Mouse (Mus musculus) midbrain, embryonic 15.5 days (tissue): Measurements from ENCODE around the gene Ms4a10. TPM values are rescaled to one million over a fixed set of nuclear protein-coding genes. Genes with fewer than 3 reads are reported as not detected.

Experiments used
- ATAC-seq: fragments of 200-750 bp; cut with Nextera tagmentation; replicated peaks from 2 replicates; pipeline ENCODE4 v1.8.0; 2017; ENCODE audit warnings: moderate TSS enrichment
- H3K27ac ChIP-seq: fragments of 300-500 bp; sonication (generic); 2 replicates; pipeline ENCODE4 v1.5.1; 2015; ENCODE audit warnings: mild to moderate bottlenecking, inconsistent platforms
- H3K27me3 ChIP-seq: fragments of 300-500 bp; sonication (generic); replicated peaks from 2 replicates; pipeline ENCODE4 v1.6.1; 2015; ENCODE audit warnings: inconsistent platforms
- H3K36me3 ChIP-seq: fragments of 300-500 bp; sonication (generic); replicated peaks from 2 replicates; pipeline ENCODE4 v1.6.1; 2015; ENCODE audit warnings: inconsistent platforms
- H3K4me1 ChIP-seq: fragments of 300-500 bp; sonication (generic); 2 replicates; pipeline ENCODE4 v1.6.1; 2015; ENCODE audit warnings: inconsistent platforms
- H3K4me2 ChIP-seq: fragments of 300-500 bp; sonication (generic); 2 replicates; pipeline ENCODE4 v1.6.1; 2015; ENCODE audit warnings: inconsistent platforms, mild to moderate bottlenecking, moderate library complexity
- H3K4me3 ChIP-seq: fragments of 300-500 bp; sonication (generic); 2 replicates; pipeline ENCODE4 v1.5.1; 2015; ENCODE audit warnings: mild to moderate bottlenecking, inconsistent platforms
- H3K9ac ChIP-seq: fragments of 300-500 bp; sonication (generic); 2 replicates; pipeline ENCODE4 v1.6.1; 2015; ENCODE audit warnings: mild to moderate bottlenecking, inconsistent platforms
- H3K9me3 ChIP-seq: fragments of 300-500 bp; sonication (generic); 2 replicates; pipeline ENCODE4 v1.6.1; 2016; ENCODE audit warnings: inconsistent platforms
- WGBS: fragments of 180-500 bp; shearing (Covaris S2); methylation state at CpG from one replicate; pipeline ENCODE4 v1.1.7; 2015; ENCODE audit warnings: mixed read lengths; 5-methylcytosine and 5-hydroxymethylcytosine counted together
- polyA plus RNA-seq: library from polyadenylated mRNA; unstranded; fragments of >200 nt; fragmentation: Nextera tagmentation; extraction: Ambion mirVana; gene quantifications from 2 replicates; pipeline ENCODE4 v1.2.1, GENCODE M21; 2015

Gene Ms4a10
- polyA plus RNA-seq, 1 experiment from 2014 or later, result not detected

- ATAC-seq, result peak; percentile 28; the same call in 1 of the 2 replicates
- Histone ChIP-seq H3K9ac (no peak overlapping the region), H3K4me2 (0 out of 2 replicates have a peak overlapping the region, but pooled peaks have one; percentile 17), H3K9me3 (no peaks in the 10 kb centered on the region), H3K4me3 (no peak overlapping the region), H3K27ac (no peak overlapping the region), H3K27me3 (no peaks in the 10 kb centered on the region), H3K36me3 (no peaks in the 10 kb centered on the region), H3K4me1 (0 out of 2 replicates have a peak, but pooled peaks cover 6% of the 10 kb centered on the region)
- 91% methylated on average over 5 of the region's 5 CpGs for WGBS
Observed at GRCm38 (mm10) chr19:10980210-10980609, 5.7 kb upstream of the Ms4a10 start.

- H3K9me3 ChIP-seq, result no peaks in the 10 kb centered on the region
- peak overlapping the region; percentile 17 for H3K4me2 ChIP-seq
- ATAC-seq, result peak; percentile 64
- H3K27ac ChIP-seq, result no peak overlapping the region
- 12% methylated on average over 18 of the region's 18 CpGs for WGBS
- H3K27me3 ChIP-seq, result no peaks in the 10 kb centered on the region
- no peaks in the 10 kb centered on the region for H3K36me3 ChIP-seq
- no peak overlapping the region for H3K4me3 ChIP-seq
- 0 out of 2 replicates have a peak, but pooled peaks cover 6% of the 10 kb centered on the region for H3K4me1 ChIP-seq
- no peak overlapping the region for H3K9ac ChIP-seq
Observed at GRCm38 (mm10) chr19:10979184-10980168, 5.0 kb upstream of the Ms4a10 start.

GRCm38 (mm10) chr19:10976318-10976717 is 1.8 kb upstream of the Ms4a10 start:
- Histone ChIP-seq H3K9ac (no peak overlapping the region), H3K4me3 (no peak overlapping the region), H3K36me3 (no peaks in the 10 kb centered on the region), H3K27ac (no peak overlapping the region), H3K4me2 (no peak overlapping the region), H3K4me1 (0 out of 2 replicates have a peak, but pooled peaks cover 6% of the 10 kb centered on the region), H3K27me3 (no peaks in the 10 kb centered on the region), H3K9me3 (no peaks in the 10 kb centered on the region)
- ATAC-seq, result no peak
- 57% methylated on average over 4 of the region's 4 CpGs for WGBS

GRCm38 (mm10) chr19:10975187-10975586 is 717 bp upstream of the Ms4a10 start:
- Histone ChIP-seq H3K27me3 (no peaks in the 10 kb centered on the region), H3K9me3 (no peaks in the 10 kb centered on the region), H3K9ac (no peak overlapping the region), H3K27ac (no peak overlapping the region), H3K4me3 (no peak overlapping the region), H3K4me2 (no peak overlapping the region), H3K36me3 (no peaks in the 10 kb centered on the region), H3K4me1 (0 out of 2 replicates have a peak, but pooled peaks cover 6% of the 10 kb centered on the region)
- 82% methylated on average over 2 of the region's 2 CpGs for WGBS
- ATAC-seq, result no peak

GRCm38 (mm10) chr19:10973187-10973586 is 1.3 kb downstream of the Ms4a10 start:
- Histone ChIP-seq H3K36me3 (no peaks in the 10 kb centered on the region), H3K4me1 (no peaks in the 10 kb centered on the region), H3K9ac (no peak overlapping the region), H3K4me3 (no peak overlapping the region), H3K4me2 (no peak overlapping the region), H3K27me3 (no peaks in the 10 kb centered on the region), H3K9me3 (no peaks in the 10 kb centered on the region), H3K27ac (no peak overlapping the region)
- no peak for ATAC-seq
- WGBS, result 63% methylated on average over 2 of the region's 2 CpGs

GRCm38 (mm10) chr19:10972660-10973059 is 1.8 kb downstream of the Ms4a10 start:
- Histone ChIP-seq H3K4me1 (no peaks in the 10 kb centered on the region), H3K27me3 (no peaks in the 10 kb centered on the region), H3K4me3 (no peak overlapping the region), H3K27ac (no peak overlapping the region), H3K9me3 (no peaks in the 10 kb centered on the region), H3K9ac (no peak overlapping the region), H3K4me2 (no peak overlapping the region), H3K36me3 (no peaks in the 10 kb centered on the region)
- WGBS, result 16% methylated on average over 3 of the region's 3 CpGs
- no peak for ATAC-seq

GRCm38 (mm10) chr19:10970457-10970856 is 4.0 kb downstream of the Ms4a10 start:
- H3K27me3 ChIP-seq, result no peaks in the 10 kb centered on the region
- no peaks in the 10 kb centered on the region for H3K36me3 ChIP-seq
- no peak overlapping the region for H3K4me3 ChIP-seq
- H3K27ac ChIP-seq, result no peak overlapping the region
- whole genome bisulfite sequencing, result 74% methylated on average over 3 of the region's 3 CpGs
- H3K4me2 ChIP-seq, result no peak overlapping the region
- ATAC-seq, result no peak
- no peak overlapping the region for H3K9ac ChIP-seq
- no peaks in the 10 kb centered on the region for H3K9me3 ChIP-seq
- H3K4me1 ChIP-seq, result no peaks in the 10 kb centered on the region

GRCm38 (mm10) chr19:10968578-10968977 is 5.9 kb downstream of the Ms4a10 start:
- Histone ChIP-seq H3K4me2 (no peak overlapping the region), H3K36me3 (no peaks in the 10 kb centered on the region), H3K27ac (no peak overlapping the region), H3K4me1 (no peaks in the 10 kb centered on the region), H3K4me3 (no peak overlapping the region), H3K9ac (no peak overlapping the region), H3K27me3 (no peaks in the 10 kb centered on the region), H3K9me3 (no peaks in the 10 kb centered on the region)
- WGBS, result 91% methylated on average over 7 of the region's 7 CpGs
- ATAC-seq, result no peak

GRCm38 (mm10) chr19:10965721-10966120 is 8.7 kb downstream of the Ms4a10 start:
- no peaks in the 10 kb centered on the region for H3K27me3 ChIP-seq
- no peak overlapping the region for H3K9ac ChIP-seq
- no peak overlapping the region for H3K4me2 ChIP-seq
- WGBS, result 89% methylated on average over 7 of the region's 7 CpGs
- H3K4me1 ChIP-seq, result no peaks in the 10 kb centered on the region
- H3K4me3 ChIP-seq, result no peak overlapping the region
- H3K9me3 ChIP-seq, result no peaks in the 10 kb centered on the region
- H3K36me3 ChIP-seq, result no peaks in the 10 kb centered on the region
- no peak for ATAC-seq
- no peak overlapping the region for H3K27ac ChIP-seq

- H3K4me1 ChIP-seq, result no peaks in the 10 kb centered on the region
- no peaks in the 10 kb centered on the region for H3K9me3 ChIP-seq
- no peaks in the 10 kb centered on the region for H3K36me3 ChIP-seq
- no peak overlapping the region for H3K4me3 ChIP-seq
- WGBS, result 35% methylated on average over 12 of the region's 12 CpGs
- H3K27me3 ChIP-seq, result no peaks in the 10 kb centered on the region
- peak; percentile 69 for ATAC-seq
- no peak overlapping the region for H3K4me2 ChIP-seq
- no peak overlapping the region for H3K9ac ChIP-seq
- H3K27ac ChIP-seq, result no peak overlapping the region
Observed at GRCm38 (mm10) chr19:10959978-10960346, 14.5 kb downstream of the Ms4a10 start.

- 32% methylated on average over 11 of the region's 11 CpGs for WGBS
- Histone ChIP-seq H3K9ac (no peak overlapping the region), H3K27me3 (no peaks in the 10 kb centered on the region), H3K4me2 (no peak overlapping the region), H3K9me3 (no peaks in the 10 kb centered on the region), H3K27ac (no peak overlapping the region), H3K4me1 (no peaks in the 10 kb centered on the region), H3K4me3 (no peak overlapping the region), H3K36me3 (no peaks in the 10 kb centered on the region)
- peak; percentile 81 for ATAC-seq
Observed at GRCm38 (mm10) chr19:10959085-10959977, 15.1 kb downstream of the Ms4a10 start.
